Mouse (Mus musculus) myocyte (in vitro differentiated cells): ENCODE results near the gene Umod.

Source experiments
- CEBPB ChIP-seq: IDR thresholded peaks from 2 replicates; pipeline ENCODE4 v1.6.1; 2011; ENCODE audit warnings: mild to moderate bottlenecking, moderate library complexity; ENCODE audit not compliant: poor library complexity, insufficient read depth, severe bottlenecking
- E2F4 ChIP-seq: IDR thresholded peaks from one replicate; pipeline ENCODE4 v1.6.1; 2011; ENCODE audit warnings: mild to moderate bottlenecking, control low read depth, moderate library complexity; ENCODE audit not compliant: insufficient read depth
- MAX ChIP-seq: IDR thresholded peaks from one replicate; pipeline ENCODE4 v1.6.1; 2011; ENCODE audit warnings: low read depth, mild to moderate bottlenecking, control low read depth
- MYOD1 ChIP-seq, 3 experiments: IDR thresholded peaks; one replicate each; pipeline ENCODE4 v1.6.1; 2011; ENCODE audit warnings: control low read depth in 2 of 3, low read depth in 2 of 3, mild to moderate bottlenecking in 2 of 3, moderate library complexity in 1 of 3; ENCODE audit not compliant: insufficient read length in 2 of 3, control insufficient read depth in 1 of 3
- MYOG ChIP-seq, 3 experiments: IDR thresholded peaks; one replicate each; pipeline ENCODE4 v1.6.1; 2011; ENCODE audit warnings: control low read depth in 2 of 3, low read depth in 2 of 3, mild to moderate bottlenecking in 2 of 3; ENCODE audit not compliant: insufficient read length in 2 of 3, control insufficient read depth in 1 of 3, insufficient read depth in 1 of 3
- POLR2A ChIP-seq: IDR thresholded peaks from one replicate; pipeline ENCODE4 v1.6.1; 2011; ENCODE audit warnings: low read depth, mild to moderate bottlenecking, control low read depth, moderate library complexity; ENCODE audit not compliant: insufficient read length
- POLR2AphosphoS2 ChIP-seq: IDR thresholded peaks from one replicate; pipeline ENCODE4 v1.6.1; 2011; ENCODE audit warnings: low read depth, control low read depth; ENCODE audit not compliant: insufficient read length
- REST ChIP-seq: IDR thresholded peaks from one replicate; pipeline ENCODE4 v1.6.1; 2011; ENCODE audit warnings: mild to moderate bottlenecking, control low read depth, moderate library complexity; ENCODE audit not compliant: insufficient read depth, insufficient read length
- SRF ChIP-seq: IDR thresholded peaks from one replicate; pipeline ENCODE4 v1.6.1; 2011; ENCODE audit warnings: low read depth; ENCODE audit not compliant: control insufficient read depth, insufficient read length
- TCF12 ChIP-seq: IDR thresholded peaks from one replicate; pipeline ENCODE4 v1.6.1; 2011; ENCODE audit warnings: mild to moderate bottlenecking, control low read depth; ENCODE audit not compliant: poor library complexity, insufficient read depth, severe bottlenecking
- TCF3 ChIP-seq: IDR thresholded peaks from one replicate; pipeline ENCODE4 v1.6.1; 2011; ENCODE audit warnings: low read depth, control low read depth; ENCODE audit not compliant: insufficient read length
- USF1 ChIP-seq: IDR thresholded peaks from one replicate; pipeline ENCODE4 v1.6.1; 2011; ENCODE audit warnings: low read depth, mild to moderate bottlenecking, control low read depth, moderate library complexity

DNA sequence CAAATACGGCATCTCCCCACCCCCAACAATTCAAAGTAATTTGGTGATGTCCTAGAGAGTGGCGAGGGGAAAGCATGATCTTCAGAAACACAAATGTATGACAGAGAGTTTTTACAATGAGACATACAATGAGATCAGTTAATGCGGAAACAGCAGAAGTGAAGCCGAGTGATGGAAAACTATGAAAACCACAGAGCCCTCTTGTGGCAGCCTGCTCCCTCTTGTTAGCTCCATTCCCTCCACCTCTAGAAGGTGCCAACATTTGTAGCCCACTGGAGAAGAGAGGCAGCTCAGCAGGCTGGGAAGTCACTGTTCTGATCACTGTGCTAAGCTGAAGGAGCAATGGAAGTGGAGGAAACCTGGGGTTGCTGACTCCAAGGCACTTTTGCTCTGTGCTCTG is 35.2 kb downstream of the Umod start:
- no peak for TF ChIP-seq CEBPB
- TF ChIP-seq TCF12, result no peak
- TF ChIP-seq POLR2A, result no peak
- no peak for TF ChIP-seq REST
- TF ChIP-seq POLR2AphosphoS2, result no peak
- TF ChIP-seq MAX, result no peak
- TF ChIP-seq MYOD1 (IDR thresholded peaks at IDR 0.05; ENCODE audit: control insufficient read depth in 1 of 3, insufficient read length in 2 of 3, low read depth in 2 of 3), result no peak
- no peak for TF ChIP-seq USF1
- TF ChIP-seq MYOG (IDR thresholded peaks at IDR 0.05; ENCODE audit: control insufficient read depth in 1 of 3, insufficient read depth in 1 of 3, insufficient read length in 2 of 3, low read depth in 2 of 3), result no peak
- no peak for TF ChIP-seq E2F4
- TF ChIP-seq SRF, result no peak
- no peak for TF ChIP-seq TCF3
